In genomic region chr15:89177121-89177520, GRCm38 (mm10) we compare ENCODE assay signal across 7 mouse cellular contexts. TPM values are rescaled to one million over a fixed set of nuclear protein-coding genes. Genes with fewer than 3 reads are reported as not detected.
DNase-seq lines count a peak whose midpoint lies in the region; TF ChIP-seq lines count a peak whose summit lies in the region.

No protein-coding gene starts in this region.

- intact Hi-C loops in heart, postnatal 25 days (cut with DNase I): no loop called here

- H3K27me3 ChIP-seq in forebrain, embryonic 10.5 days (ENCODE audit: poor library complexity, severe bottlenecking): no peaks in the 10 kb centered on the region

- H3K36me3 ChIP-seq in ES-E14 (ENCODE audit: control insufficient read depth, insufficient read depth, low read length, poor library complexity, severe bottlenecking) (peaks cover 2% of the 10 kb centered on the region; the same call in 1 of the 2 replicates), macrophage (ENCODE audit: inconsistent target) (no peaks in the 10 kb centered on the region)
- peaks cover 22% of the 10 kb centered on the region for H3K36me3 ChIP-seq in forebrain, embryonic 10.5 days (replicated peaks)

- H3K4me1 ChIP-seq in ES-E14 (ENCODE audit: control insufficient read depth in 2 of 2, insufficient read depth in 2 of 2, low read length in 2 of 2, poor library complexity in 1 of 2): peaks cover 10 to 59% of the 10 kb centered on the region in 2 experiments
- peaks cover 98% of the 10 kb centered on the region for H3K4me1 ChIP-seq in forebrain, embryonic 10.5 days

- H3K4me3 ChIP-seq in ES-E14 (ENCODE audit: insufficient read depth in 1 of 2, low read depth in 1 of 2, low read length in 2 of 2, poor library complexity in 1 of 2, severe bottlenecking in 1 of 2) (peak overlapping the region in 1 of 2 experiments; percentile 17; a peak in 1 of 4 replicates), macrophage (ENCODE audit: inconsistent target) (peak overlapping the region; percentile 6; the same call in 1 of the 2 replicates)
- peak overlapping the region; percentile 83 for H3K4me3 ChIP-seq in forebrain, embryonic 10.5 days

- 0 out of 2 replicates have a peak overlapping the region, but pooled peaks have one; percentile 8 for H3K9ac ChIP-seq in ES-E14 (ENCODE audit: insufficient read depth, low read depth, low read length, poor library complexity, severe bottlenecking)

- whole genome bisulfite sequencing in forebrain, embryonic 10.5 days: 21% methylated on average over 5 of the region's 5 CpGs
- 4% methylated on average over 4 of the region's 5 CpGs for WGBS in macrophage (ENCODE audit: missing documents)

- peak overlapping the region; percentile 17; the same call in 1 of the 2 replicates for H3K27ac ChIP-seq in ES-E14 (ENCODE audit: insufficient read depth, low read depth, low read length, poor library complexity, severe bottlenecking)
- peak overlapping the region; percentile 98 for H3K27ac ChIP-seq in forebrain, embryonic 10.5 days
- peak overlapping the region; percentile 100 for H3K27ac ChIP-seq in macrophage

- no peaks in the 10 kb centered on the region for H3K9me3 ChIP-seq in ES-E14 (ENCODE audit: control insufficient read depth, insufficient read depth, low read depth, low read length)
- no peaks in the 10 kb centered on the region for H3K9me3 ChIP-seq in forebrain, embryonic 10.5 days

- DNase-seq in ES-E14 (ENCODE audit: low read depth, low spot score): no peak
- DNase-seq in adrenal gland, adult 8-10 months: peak; percentile 88
- DNase-seq in forebrain, embryonic 10.5 days (ENCODE audit: extremely low spot score, low spot score): no peak
- DNase-seq in heart, postnatal 25 days (ENCODE audit: low spot score): peak; percentile 75
- peak; percentile 78 for DNase-seq in layer of hippocampus, adult 9-11 months
- DNase-seq in spleen, postnatal 10 days (ENCODE audit: low spot score in 2 of 2): peak; percentile 31 to 59

- peaks cover 78% of the 10 kb centered on the region for H3K79me2 ChIP-seq in macrophage (ENCODE audit: inconsistent target)

- in situ Hi-C loops in ES-E14 (cut with MboI; ENCODE audit: low sequenced_read_pairs in 2 of 2, unreplicated experiment in 2 of 2): no loop called here

TF ChIP-seq in ES-E14, 5 proteins besides CTCF, POLR2A, EP300 and RAD21:
- TF ChIP-seq MAFK (IDR thresholded peaks at IDR 0.05; ENCODE audit: insufficient read depth, low read depth, low read length) (no peak), CHD2 (IDR thresholded peaks at IDR 0.05; ENCODE audit: low read depth, low read length) (no peak)

RNA-seq across cellular contexts. Expression of gene Plxnb2, which starts 3.5 kb away (rescaled TPM):
- total RNA-seq in ES-E14 (2012; rRNA removed): 116 and 178 TPM in 2 replicates
- total RNA-seq in adrenal gland, adult 8-10 months (2022): 100 to 1,000 TPM; 153 to 177 (median 157) TPM
- polyA plus RNA-seq in forebrain, embryonic 10.5 days (2016; fragmentation: Nextera tagmentation; extraction: Ambion mirVana): 144 and 155 TPM in 2 replicates
- total RNA-seq in heart, postnatal 25 days (2021): 10 to 100 TPM; 81.5 to 86.1 TPM
- 100 to 1,000 TPM in 21 of 26 experiments, 10 to 100 TPM in 5; 56.4 to 466 (median 272) TPM for total RNA-seq in macrophage (2018; cell fraction: chromatin; rRNA removed)
- total RNA-seq in macrophage (2018; cell fraction: cytosol; rRNA removed): 100 to 1,000 TPM; 231 to 545 (median 345) TPM
- total RNA-seq in macrophage (2018; cell fraction: nucleus; rRNA removed): 100 to 1,000 TPM; 287 to 804 (median 490) TPM
- 226 to 333 TPM (median 246 TPM) in 3 replicates for polyA plus RNA-seq in macrophage (2018)

RNA-seq across cellular contexts. Expression of gene Dennd6b, which starts 19.2 kb away (rescaled TPM):
- 14.4 and 24.7 TPM in 2 replicates for total RNA-seq in ES-E14 (2012; rRNA removed)
- 10 to 100 TPM in 1 of 4 experiments, 1 to 10 TPM in 3; 6.9 to 13.2 (median 8.9) TPM for total RNA-seq in adrenal gland, adult 8-10 months (2022)
- 26.4 and 27.7 TPM in 2 replicates for polyA plus RNA-seq in forebrain, embryonic 10.5 days (2016; fragmentation: Nextera tagmentation; extraction: Ambion mirVana)
- total RNA-seq in heart, postnatal 25 days (2021): 1 to 10 TPM; 8.4 to 8.7 TPM
- 10 to 100 TPM; 13.0 to 92.2 (median 42.9) TPM for total RNA-seq in macrophage (2018; cell fraction: chromatin; rRNA removed)
- 1 to 10 TPM in 15 of 26 experiments, under 1 TPM in 11; 0.47 to 5.8 (median 1.3) TPM for total RNA-seq in macrophage (2018; cell fraction: cytosol; rRNA removed)
- total RNA-seq in macrophage (2018; cell fraction: nucleus; rRNA removed): 10 to 100 TPM in 25 of 26 experiments, 1 to 10 TPM in 1; 7.9 to 62.1 (median 21.2) TPM
- 0.80 to 2.0 TPM (median 1.1 TPM) in 3 replicates for polyA plus RNA-seq in macrophage (2018)

RNA-seq across cellular contexts. Expression of gene Mapk11, which starts 27.7 kb away (rescaled TPM):
- total RNA-seq in ES-E14 (2012; rRNA removed): 6.6 and 12.7 TPM in 2 replicates
- total RNA-seq in adrenal gland, adult 8-10 months (2022): 1 to 10 TPM; 4.6 to 7.7 (median 6.3) TPM
- polyA plus RNA-seq in forebrain, embryonic 10.5 days (2016; fragmentation: Nextera tagmentation; extraction: Ambion mirVana): 35.7 and 36.3 TPM in 2 replicates
- 1 to 10 TPM; 1.4 to 2.1 TPM for total RNA-seq in heart, postnatal 25 days (2021)
- 10 to 100 TPM in 5 of 26 experiments, 1 to 10 TPM in 21; 2.3 to 40.1 (median 4.9) TPM for total RNA-seq in macrophage (2018; cell fraction: chromatin; rRNA removed)
- 1 to 10 TPM in 19 of 26 experiments, under 1 TPM in 7; 0.62 to 1.9 (median 1.3) TPM for total RNA-seq in macrophage (2018; cell fraction: cytosol; rRNA removed)
- total RNA-seq in macrophage (2018; cell fraction: nucleus; rRNA removed): 10 to 100 TPM in 2 of 26 experiments, 1 to 10 TPM in 24; 1.5 to 17.6 (median 2.8) TPM
- 0.79 to 2.1 TPM (median 1.5 TPM) in 3 replicates for polyA plus RNA-seq in macrophage (2018)

RNA-seq across cellular contexts. Expression of gene Ppp6r2, which starts 34.2 kb away (rescaled TPM):
- total RNA-seq in ES-E14 (2012; rRNA removed): 8.6 and 9.2 TPM in 2 replicates
- total RNA-seq in adrenal gland, adult 8-10 months (2022): 10 to 100 TPM; 46.8 to 89.2 (median 66.8) TPM
- polyA plus RNA-seq in forebrain, embryonic 10.5 days (2016; fragmentation: Nextera tagmentation; extraction: Ambion mirVana): 24.2 and 28.8 TPM in 2 replicates
- 10 to 100 TPM; 63.4 to 65.0 TPM for total RNA-seq in heart, postnatal 25 days (2021)
- 100 to 1,000 TPM in 9 of 26 experiments, 10 to 100 TPM in 15, 1 to 10 TPM in 2; 8.9 to 124 (median 81.9) TPM for total RNA-seq in macrophage (2018; cell fraction: chromatin; rRNA removed)
- 10 to 100 TPM; 16.3 to 43.0 (median 25.8) TPM for total RNA-seq in macrophage (2018; cell fraction: cytosol; rRNA removed)
- total RNA-seq in macrophage (2018; cell fraction: nucleus; rRNA removed): 10 to 100 TPM in 24 of 26 experiments, 1 to 10 TPM in 2; 8.8 to 85.5 (median 51.4) TPM
- polyA plus RNA-seq in macrophage (2018): 15.7 to 23.8 TPM (median 17.1 TPM) in 3 replicates

RNA-seq across cellular contexts. Expression of gene Mapk12, which starts 36.6 kb away (rescaled TPM):
- 8.1 and 10.6 TPM in 2 replicates for total RNA-seq in ES-E14 (2012; rRNA removed)
- total RNA-seq in adrenal gland, adult 8-10 months (2022): 10 to 100 TPM; 10.5 to 22.7 (median 14.3) TPM
- polyA plus RNA-seq in forebrain, embryonic 10.5 days (2016; fragmentation: Nextera tagmentation; extraction: Ambion mirVana): 34.9 and 38.4 TPM in 2 replicates
- 10 to 100 TPM; 20.1 to 22.3 TPM for total RNA-seq in heart, postnatal 25 days (2021)
- total RNA-seq in macrophage (2018; cell fraction: chromatin; rRNA removed): 1 to 10 TPM in 1 of 26 experiments, under 1 TPM in 9, not detected in 16; 0.42 to 1.8 (median 0.62) TPM
- total RNA-seq in macrophage (2018; cell fraction: cytosol; rRNA removed): under 1 TPM in 8 of 26 experiments, not detected in 18; 0.09 to 0.26 (median 0.14) TPM
- total RNA-seq in macrophage (2018; cell fraction: nucleus; rRNA removed): under 1 TPM in 3 of 26 experiments, not detected in 23; 0.35 to 0.99 (median 0.47) TPM
- 0.09 TPM in 1 of 3 replicates, not detected in the others for polyA plus RNA-seq in macrophage (2018)

Comparison
In these comparisons a context has a peak if more than half of its experiments do, and no peak if none do; other contexts are left out.
1. DNase-seq: peak in adrenal gland, adult 8-10 months (single experiment), heart, postnatal 25 days (single experiment), layer of hippocampus, adult 9-11 months (single experiment) and spleen, postnatal 10 days (2 of 2); none in ES-E14 (single experiment) and forebrain, embryonic 10.5 days (single experiment).
2. H3K27ac ChIP-seq: peak in every context shown above with its lines; median percentile 100 in macrophage; 98 in forebrain, embryonic 10.5 days; 17 in ES-E14.